Mouse (Mus musculus) mouse embryonic stem cell (cell line): ENCODE measurements around the gene Spic.

Experiments
- in situ Hi-C, 2 experiments: fragments of 300-500 bp; cut with MboI; formaldehyde crosslinking; loops; 1 replicate in 1 of 2; 3 replicates in 1 of 2; pipeline ENCODE4 v1.14.3; 2019 to 2020; ENCODE audit warnings: low sequenced_read_pairs in 2 of 2, low pct_unique_long_range_greater_than_20kb in 1 of 2, mixed read lengths in 1 of 2; ENCODE audit not compliant: unreplicated experiment in 1 of 2

Gene Spic

DNA sequence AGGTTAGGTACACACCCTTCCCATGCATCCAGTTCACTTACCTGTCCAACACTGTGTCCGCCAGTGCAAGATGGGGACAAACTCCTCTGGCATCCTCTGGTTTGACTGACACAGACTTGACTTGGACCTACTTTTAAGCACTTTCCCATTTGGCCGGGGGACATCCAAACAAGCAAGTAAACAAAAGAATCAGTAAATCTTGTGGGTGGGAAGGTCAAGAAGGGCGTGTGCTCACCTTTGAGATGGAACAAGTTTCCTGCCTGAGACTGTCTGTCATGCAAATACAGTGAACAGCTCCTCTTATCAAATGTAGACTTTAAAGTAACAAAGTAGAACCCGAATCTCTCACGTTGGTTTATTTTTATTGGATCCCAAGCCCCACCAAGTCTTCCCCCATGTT, at the start of gene Spic:
TSS of gene Spic (minus strand) at position 91 of the 400 bp plus-strand sequence.
- in situ Hi-C loops = no loop called here

DNA sequence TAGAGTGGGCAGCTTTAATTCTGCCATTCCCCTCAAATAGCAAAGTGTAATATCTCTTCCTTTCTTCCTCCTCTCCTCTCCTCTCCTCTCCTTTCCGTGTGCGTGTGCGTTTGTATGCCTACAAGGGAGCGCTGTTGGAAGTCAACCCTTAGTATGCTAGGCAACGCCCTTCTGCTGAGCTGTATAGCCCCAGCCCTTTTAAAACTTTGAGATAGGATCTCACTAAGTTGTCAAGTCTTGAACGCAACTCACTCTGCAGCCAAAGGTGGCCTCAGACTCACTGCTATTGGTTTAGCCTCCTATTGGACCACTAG, 47.5 kb upstream of the Spic start:
- in situ Hi-C loops = loop anchor here in 1 of 2 experiments (25.0 kb wide), 1 partner anchor 345 kb away; the partner anchor contains the start of genes Dram1 and Gnptab

DNA sequence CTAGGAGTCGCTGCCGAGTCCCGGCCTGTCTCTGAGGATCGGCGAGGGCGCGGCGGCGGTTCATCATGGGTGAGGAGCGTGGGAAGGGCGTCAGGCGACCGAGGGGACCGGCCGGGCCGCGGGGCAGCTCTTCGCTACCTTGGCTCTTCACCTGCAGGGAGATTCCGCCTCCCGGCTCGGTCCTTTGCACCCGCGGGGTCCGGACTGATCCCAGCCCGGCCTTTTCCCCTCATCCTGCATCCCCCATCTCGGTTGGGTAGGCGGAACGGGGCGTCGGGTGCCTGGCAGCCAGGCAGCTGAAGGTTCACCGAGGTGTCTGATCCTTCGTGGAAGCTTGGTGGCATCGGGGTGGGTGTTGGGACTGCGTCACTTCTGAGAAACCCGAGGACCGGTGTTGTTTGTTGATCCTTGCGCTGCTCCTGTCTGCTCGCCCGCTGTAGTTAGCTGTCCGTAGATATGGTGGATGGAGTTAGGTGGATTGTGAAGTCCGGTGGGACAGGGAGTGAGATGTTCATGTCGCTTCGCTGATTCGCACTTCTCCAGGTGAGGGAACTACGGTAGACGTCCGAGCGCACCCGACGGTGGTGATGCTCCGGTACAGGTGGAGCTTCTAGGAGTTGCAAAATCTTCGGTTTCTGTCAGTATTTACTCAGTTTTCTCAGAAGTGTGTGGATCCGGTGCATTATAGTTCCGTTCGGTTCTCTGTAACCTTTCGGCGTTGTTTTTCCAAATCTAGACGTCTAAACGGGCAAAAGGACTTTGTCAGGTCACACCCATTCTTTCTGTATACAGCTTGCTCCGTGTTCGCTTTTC, 46.9 kb upstream of the Spic start:
- in situ Hi-C loops = loop anchor here in 1 of 2 experiments (25.0 kb wide), 1 partner anchor 344 kb away; the partner anchor contains the start of genes Dram1 and Gnptab

GRCm38 (mm10) chr10:88730571-88731495, 46.0 kb upstream of the Spic start, which contains the start of gene Arl1:
Gene Arl1, plus strand, starts transcription at chr10:88730858.
- in situ Hi-C loops = loop anchor here in 1 of 2 experiments (25.0 kb wide), 1 partner anchor 344 kb away; the partner anchor contains the start of genes Dram1 and Gnptab

- in situ Hi-C loops = loop anchor here (5.0 to 25.0 kb wide), 4 partner anchors 106 to 353 kb away; partner anchors contain the start of genes Dram1 (in 2 of the 2) and Gnptab (in 2 of the 2)
These were observed 43.4 kb upstream of the Spic start for GRCm38 (mm10) chr10:88728166-88728565.

DNA sequence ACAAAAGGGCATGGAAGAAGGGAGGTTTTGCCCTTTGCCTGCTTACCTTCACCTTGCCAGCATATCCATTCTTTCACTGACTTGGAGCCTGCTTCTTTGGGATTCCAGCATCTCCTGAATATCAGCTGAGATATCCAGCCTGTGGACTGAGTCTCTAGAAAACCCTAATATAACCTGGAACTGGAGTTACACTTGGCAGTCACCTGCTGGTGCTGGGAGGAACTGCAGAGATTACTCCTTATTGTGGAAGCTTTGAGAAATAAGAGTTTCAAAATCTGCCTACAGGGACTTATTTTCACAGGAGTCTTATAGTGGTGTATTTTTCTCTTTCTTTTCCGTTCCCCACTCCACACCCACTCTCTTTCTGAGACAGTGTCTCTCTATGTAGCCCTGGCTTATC, 42.3 kb upstream of the Spic start:
- in situ Hi-C loops = loop anchor here (5.0 to 25.0 kb wide), 4 partner anchors 105 to 352 kb away; partner anchors contain the start of genes Dram1 (in 2 of the 2) and Gnptab (in 2 of the 2)

DNA sequence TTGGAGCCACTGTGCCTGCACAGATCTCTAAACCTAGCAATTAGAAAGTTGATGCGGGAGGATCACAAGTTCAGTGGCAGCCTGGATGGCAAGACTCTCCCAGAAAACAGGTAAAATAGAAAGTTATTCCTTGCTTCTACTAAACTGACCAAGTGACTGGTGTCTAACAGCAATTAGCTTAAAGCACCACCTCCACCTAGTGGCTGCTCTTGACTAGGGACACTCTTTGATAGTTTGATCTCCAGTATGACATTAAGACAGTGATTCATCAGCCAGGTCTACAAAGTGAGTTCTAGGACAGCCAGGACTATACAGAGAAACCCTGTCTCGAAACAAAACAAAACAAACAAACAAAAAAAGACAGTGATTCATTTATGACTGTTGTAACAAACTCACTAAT, 40.5 kb upstream of the Spic start:
- in situ Hi-C loops = loop anchor here (5.0 to 25.0 kb wide), 4 partner anchors 103 to 351 kb away; partner anchors contain the start of genes Dram1 (in 2 of the 2) and Gnptab (in 2 of the 2)

DNA sequence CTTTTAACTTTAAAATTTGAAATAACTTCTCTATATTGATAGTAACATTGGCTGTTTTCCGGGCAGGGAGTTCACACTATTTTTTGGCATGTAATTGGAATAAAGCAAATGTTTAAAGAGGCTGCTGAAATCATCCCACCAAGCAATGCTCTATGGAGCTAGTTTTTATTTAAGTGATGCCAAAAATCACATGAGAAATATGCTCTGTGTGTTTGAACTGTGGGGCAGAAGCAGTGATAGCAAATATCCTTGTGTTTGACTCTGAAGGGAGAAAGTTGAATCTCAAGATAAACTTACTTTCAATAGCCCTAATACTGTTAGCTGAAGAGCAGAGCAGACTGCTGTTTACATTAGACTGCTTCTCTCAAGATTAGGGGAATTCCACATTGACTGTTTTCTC, 34.8 kb upstream of the Spic start:
- in situ Hi-C loops = loop anchor here in 1 of 2 experiments (5.0 to 10.0 kb wide), 2 partner anchors 42 to 345 kb away; partner anchors contain the start of genes Dram1 and Gnptab

DNA sequence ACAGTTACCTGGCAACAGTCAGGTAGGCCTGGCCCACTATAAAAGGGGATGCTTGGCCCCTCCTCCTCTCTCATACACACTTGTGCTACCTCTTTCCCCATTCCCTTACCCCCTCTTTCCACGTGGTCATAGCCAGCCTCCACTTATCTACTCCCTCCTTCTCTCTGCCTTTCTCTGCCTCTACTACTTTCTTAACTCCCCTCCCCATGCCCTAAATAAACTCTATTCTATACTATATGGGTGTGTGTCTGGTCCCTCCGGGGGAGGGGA, 32.9 kb upstream of the Spic start:
- in situ Hi-C loops = no loop called here

- in situ Hi-C loops = no loop called here
These were observed 32.4 kb upstream of the Spic start for GRCm38 (mm10) chr10:88716986-88717755.

DNA sequence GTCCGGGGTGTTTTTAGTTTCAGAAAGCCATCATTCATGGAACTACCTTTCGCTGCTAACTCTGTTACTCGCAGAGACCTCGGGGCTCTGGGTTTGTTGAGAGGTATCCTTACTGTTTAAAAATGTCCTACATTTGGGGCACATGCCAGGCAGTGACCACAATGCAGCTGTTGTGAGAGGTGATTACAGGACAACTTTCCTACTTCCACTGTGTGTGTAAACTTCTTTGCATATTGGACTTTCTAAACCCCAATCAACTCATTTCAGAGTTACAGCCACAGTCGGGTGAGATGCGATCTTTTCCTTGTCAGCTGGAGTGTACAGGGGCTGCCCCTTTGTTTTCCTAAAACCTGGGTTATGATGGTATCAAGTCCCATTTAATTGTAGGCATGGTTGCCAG, 30.8 kb upstream of the Spic start:
- in situ Hi-C loops = no loop called here

DNA sequence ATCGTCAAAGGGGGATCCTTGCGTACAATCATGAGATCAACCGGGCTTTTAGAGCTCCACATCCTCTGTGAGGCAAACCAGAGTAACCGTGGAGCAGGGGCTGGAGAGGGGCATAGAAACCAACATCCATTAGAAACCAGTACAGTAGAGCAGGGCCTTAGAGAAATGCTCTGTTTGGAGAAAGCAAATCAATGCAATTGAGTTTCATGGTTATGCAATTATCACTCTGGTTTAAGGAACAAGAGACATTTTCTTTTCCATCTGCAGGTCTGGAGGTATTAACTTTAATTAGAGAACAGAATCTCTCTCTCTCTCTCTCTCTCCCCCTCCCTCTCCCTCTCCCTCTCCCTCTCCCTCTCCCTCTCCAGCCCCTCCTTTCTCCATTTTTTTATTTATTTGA, 29.9 kb upstream of the Spic start:
- in situ Hi-C loops = no loop called here

DNA sequence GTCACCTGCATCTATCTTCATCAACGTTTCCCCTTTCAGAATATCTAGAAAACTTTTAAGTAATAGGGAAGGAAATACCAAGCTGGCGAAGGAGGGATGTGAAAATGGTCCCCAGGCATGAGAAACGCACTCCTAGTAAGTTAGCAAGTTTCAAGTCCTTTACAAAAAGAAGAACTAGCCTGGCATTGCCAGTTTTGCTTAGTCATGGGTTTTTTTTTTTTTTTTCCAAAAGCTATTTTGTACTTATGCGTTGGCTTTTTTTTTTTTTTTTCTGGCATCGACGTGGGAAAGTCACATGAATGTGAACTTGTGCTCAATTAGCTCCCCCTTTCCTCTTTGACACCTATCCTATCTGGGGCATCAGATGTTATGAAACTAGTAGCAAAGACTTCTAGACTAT, 27.5 kb upstream of the Spic start:
- in situ Hi-C loops = no loop called here

- in situ Hi-C loops = no loop called here
These were observed 24.1 kb upstream of the Spic start for GRCm38 (mm10) chr10:88708671-88709523.

- in situ Hi-C loops = no loop called here
These were observed 16.1 kb upstream of the Spic start for GRCm38 (mm10) chr10:88700938-88701337.

- in situ Hi-C loops = no loop called here
These were observed 1.8 kb downstream of the Spic start for GRCm38 (mm10) chr10:88682904-88683563.

DNA sequence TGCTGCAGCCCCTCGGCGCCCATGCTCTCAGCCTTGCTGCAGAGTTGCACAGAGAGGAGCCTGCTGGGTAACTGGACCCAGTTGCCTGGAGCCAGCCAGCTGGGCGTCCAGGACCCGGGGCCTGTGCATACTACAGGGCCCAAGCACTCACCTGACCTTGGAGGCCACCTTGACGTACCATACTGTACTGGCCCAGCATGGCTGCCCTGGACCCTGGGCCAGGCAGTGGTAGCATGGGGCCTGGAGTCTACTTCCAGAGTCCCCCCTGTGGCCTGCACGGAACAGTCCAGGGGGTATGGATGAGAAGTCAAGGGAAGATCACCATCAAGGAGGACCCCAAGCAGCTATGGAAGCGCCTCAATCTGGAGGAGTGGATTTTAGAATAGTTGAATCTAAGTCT, 12.0 kb downstream of the Spic start:
- in situ Hi-C loops = no loop called here
